Mouse (Mus musculus) heart, embryonic 14.5 days (tissue): ENCODE measurements around the gene Zfp472. TPM values are rescaled to one million over a fixed set of nuclear protein-coding genes. Genes with fewer than 3 reads are reported as not detected.

ENCODE experiments used
- ATAC-seq: fragments of 200-750 bp; cut with Nextera tagmentation; 2 replicates; pipeline ENCODE4 v1.8.0; 2017; ENCODE audit warnings: low read depth, moderate TSS enrichment; ENCODE audit not compliant: insufficient number of reproducible peaks, insufficient read depth, low FRiP score
- H3K27ac ChIP-seq, 2 experiments: fragments of 200-500 bp in 1 of 2; fragments of 300-500 bp in 1 of 2; sonication (generic) in 1 of 2; replicated peaks in 1 of 2; 2 replicates each; pipeline ENCODE4 v1.5.1; 2012 to 2014; ENCODE audit warnings: low read depth in 2 of 2, low read length in 2 of 2, control low read depth in 1 of 2, mild to moderate bottlenecking in 1 of 2, mixed read lengths in 1 of 2; ENCODE audit not compliant: control insufficient read depth in 1 of 2, insufficient read depth in 1 of 2
- H3K27me3 ChIP-seq: fragments of 300-500 bp; sonication (generic); 2 replicates; pipeline ENCODE4 v1.6.1; 2014; ENCODE audit warnings: mild to moderate bottlenecking, low read length, control low read depth; ENCODE audit not compliant: control insufficient read depth, insufficient read depth
- H3K36me3 ChIP-seq: fragments of 300-500 bp; sonication (generic); 2 replicates; pipeline ENCODE4 v1.6.1; 2014; ENCODE audit warnings: mild to moderate bottlenecking, control low read depth, low read length, mixed read lengths; ENCODE audit not compliant: control insufficient read depth, insufficient read depth
- H3K4me1 ChIP-seq, 2 experiments: fragments of 200-500 bp in 1 of 2; fragments of 300-500 bp in 1 of 2; sonication (generic) in 1 of 2; 2 replicates each; pipeline ENCODE4 v1.6.1; 2012 to 2014; ENCODE audit warnings: low read length in 2 of 2, control low read depth in 1 of 2, mixed read lengths in 1 of 2; ENCODE audit not compliant: control insufficient read depth in 2 of 2, insufficient read depth in 2 of 2
- H3K4me2 ChIP-seq: fragments of 300-500 bp; sonication (generic); 2 replicates; pipeline ENCODE4 v1.6.1; 2014; ENCODE audit warnings: mild to moderate bottlenecking, low read length
- H3K4me3 ChIP-seq, 2 experiments: fragments of 200-500 bp in 1 of 2; fragments of 300-500 bp in 1 of 2; sonication (generic) in 1 of 2; 2 replicates each; pipeline ENCODE4 v1.5.1; 2012 to 2014; ENCODE audit warnings: low read length in 2 of 2, mild to moderate bottlenecking in 2 of 2, control low read depth in 1 of 2, low read depth in 1 of 2, moderate library complexity in 1 of 2; ENCODE audit not compliant: control insufficient read depth in 1 of 2, insufficient read depth in 1 of 2
- H3K9ac ChIP-seq: fragments of 300-500 bp; sonication (generic); 2 replicates; pipeline ENCODE4 v1.6.1; 2014; ENCODE audit warnings: mild to moderate bottlenecking, low read length
- H3K9me3 ChIP-seq: fragments of 300-500 bp; sonication (generic); 2 replicates; pipeline ENCODE4 v1.6.1; 2016; ENCODE audit warnings: low read length, control low read depth; ENCODE audit not compliant: control insufficient read depth
- WGBS: fragments of 180-500 bp; shearing (Covaris S2); extraction: QIAGEN DNeasy Blood & Tissue Kit; methylation state at CpG from one replicate; pipeline ENCODE4 v1.1.7; 2014; 5-methylcytosine and 5-hydroxymethylcytosine counted together
- polyA plus RNA-seq: library from polyadenylated mRNA; unstranded; fragments of >200 nt; fragmentation: Nextera tagmentation; extraction: Ambion mirVana; gene quantifications from 2 replicates; pipeline ENCODE4 v1.2.1, GENCODE M21; 2014

Zfp472 gene
- polyA plus RNA-seq, 1 experiment from 2014 or later, result 5.0 TPM

DNA sequence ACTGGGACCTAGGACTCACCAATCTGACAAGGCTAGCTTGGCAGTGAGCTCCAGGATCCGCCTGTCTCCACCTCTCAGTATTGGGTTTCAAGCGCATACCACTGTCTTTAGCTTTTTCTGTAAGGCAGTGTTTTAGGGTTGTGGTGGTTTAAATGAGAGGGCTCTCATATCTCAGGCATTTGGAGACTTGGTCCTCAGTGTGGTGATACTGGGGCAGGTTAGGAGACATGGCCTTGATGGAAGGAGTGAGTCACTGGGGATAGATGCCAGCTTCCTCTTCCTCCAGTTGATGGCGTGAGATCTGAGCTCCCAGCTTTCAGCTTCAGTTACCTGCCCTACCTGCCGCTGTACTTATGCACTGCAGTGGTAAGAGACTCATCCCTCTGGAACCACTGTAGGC is 25.8 kb upstream of the Zfp472 start:
- ATAC-seq, result no peak
- Histone ChIP-seq H3K27ac (no peak overlapping the region), H3K4me1 (no peaks in the 10 kb centered on the region), H3K9ac (no peak overlapping the region), H3K9me3 (no peaks in the 10 kb centered on the region), H3K36me3 (no peaks in the 10 kb centered on the region), H3K4me2 (no peak overlapping the region), H3K27me3 (no peaks in the 10 kb centered on the region), H3K4me3 (no peak overlapping the region)
- WGBS, result 77% methylated on average over 4 of the region's 4 CpGs

GRCm38 (mm10) chr17:32943661-32944060 is 22.0 kb upstream of the Zfp472 start:
- WGBS, result 90% methylated on average over 3 of the region's 3 CpGs
- Histone ChIP-seq H3K36me3 (no peaks in the 10 kb centered on the region), H3K4me3 (no peak overlapping the region), H3K9me3 (no peaks in the 10 kb centered on the region), H3K4me1 (peaks cover 10 to 13% of the 10 kb centered on the region in 2 experiments), H3K4me2 (no peak overlapping the region), H3K27me3 (no peaks in the 10 kb centered on the region), H3K27ac (no peak overlapping the region), H3K9ac (no peak overlapping the region)
- no peak for ATAC-seq

GRCm38 (mm10) chr17:32944402-32945035 is 21.1 kb upstream of the Zfp472 start:
- no peak overlapping the region for H3K4me3 ChIP-seq
- no peak overlapping the region for H3K4me2 ChIP-seq
- ATAC-seq, result no peak
- no peaks in the 10 kb centered on the region for H3K36me3 ChIP-seq
- WGBS, result 70% methylated on average over 3 of the region's 3 CpGs
- no peak overlapping the region for H3K9ac ChIP-seq
- peaks cover 10 to 13% of the 10 kb centered on the region in 2 experiments for H3K4me1 ChIP-seq
- no peaks in the 10 kb centered on the region for H3K9me3 ChIP-seq
- no peak overlapping the region for H3K27ac ChIP-seq
- H3K27me3 ChIP-seq, result no peaks in the 10 kb centered on the region

DNA sequence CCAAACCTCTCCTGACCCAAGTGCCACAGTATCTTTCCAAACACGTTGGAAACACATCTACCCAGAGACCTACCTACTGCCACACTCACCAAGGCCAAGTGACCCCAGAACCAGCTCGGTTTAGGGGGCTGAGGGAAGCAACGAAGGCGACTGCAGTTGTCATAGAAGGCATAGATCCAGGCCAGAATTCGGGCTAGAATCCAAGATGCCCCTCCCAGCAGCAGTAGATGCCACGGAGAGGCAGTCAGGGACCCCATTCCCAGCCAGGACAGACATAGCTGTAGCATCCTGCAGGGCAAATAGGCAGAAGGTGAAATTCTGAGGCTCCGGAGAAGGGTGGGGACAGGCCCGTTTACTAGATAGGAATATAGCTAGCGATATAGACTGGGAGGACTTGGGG is 18.9 kb upstream of the Zfp472 start:
- H3K27me3 ChIP-seq, result no peaks in the 10 kb centered on the region
- H3K4me1 ChIP-seq, result peaks cover 10 to 13% of the 10 kb centered on the region in 2 experiments
- H3K4me2 ChIP-seq, result peak overlapping the region; percentile 92
- no peaks in the 10 kb centered on the region for H3K36me3 ChIP-seq
- H3K4me3 ChIP-seq, result peak overlapping the region; percentile 62 to 68
- ATAC-seq, result no peak; the same call in 1 of the 2 replicates
- no peaks in the 10 kb centered on the region for H3K9me3 ChIP-seq
- H3K27ac ChIP-seq, result peak overlapping the region; percentile 71
- peak overlapping the region; percentile 84 for H3K9ac ChIP-seq
- WGBS, result 47% methylated on average over 9 of the region's 9 CpGs

- Histone ChIP-seq H3K9ac (peak within 1 kb of the TSS; percentile 84), H3K36me3 (no peaks in the 10 kb centered on the region), H3K4me2 (peak within 1 kb of the TSS; percentile 92), H3K27ac (peak within 1 kb of the TSS; percentile 71), H3K27me3 (no peaks in the 10 kb centered on the region), H3K9me3 (no peaks in the 10 kb centered on the region), H3K4me3 (peak within 1 kb of the TSS; percentile 62 to 68), H3K4me1 (peaks cover 10 to 13% of the 10 kb centered on the region in 2 experiments)
- ATAC-seq, result peak; percentile 96
- WGBS, result 19% methylated on average over 12 of the region's 12 CpGs
Measured at GRCm38 (mm10) chr17:32947215-32947914, 18.2 kb upstream of the Zfp472 start, which contains the start of gene Cyp4f13. Gene Cyp4f13, minus strand, starts transcription at chr17:32947402.

DNA sequence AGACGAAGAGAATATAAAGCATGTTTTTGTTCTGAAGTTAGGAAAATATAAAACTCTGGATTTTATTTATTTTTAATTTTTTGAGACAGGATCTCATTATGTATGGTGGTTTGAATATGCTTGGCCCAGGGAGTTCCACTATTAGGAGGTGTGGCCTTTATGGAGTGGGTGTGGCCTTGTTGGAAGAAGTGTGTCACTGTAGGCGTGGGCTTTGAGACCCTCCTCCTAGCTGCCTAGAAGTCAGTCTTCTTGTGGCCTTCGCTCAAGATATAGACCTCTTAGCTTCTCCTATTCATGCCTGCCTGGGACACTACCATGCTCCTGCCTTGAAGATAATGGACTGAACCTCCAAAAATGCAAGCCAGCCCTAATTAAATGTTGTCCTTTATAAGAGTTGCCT is 15.5 kb upstream of the Zfp472 start:
- H3K9ac ChIP-seq, result no peak overlapping the region
- 82% methylated on average over 3 of the region's 3 CpGs for WGBS
- no peak overlapping the region for H3K4me2 ChIP-seq
- peaks cover 10 to 13% of the 10 kb centered on the region in 2 experiments for H3K4me1 ChIP-seq
- no peaks in the 10 kb centered on the region for H3K9me3 ChIP-seq
- no peaks in the 10 kb centered on the region for H3K36me3 ChIP-seq
- H3K27ac ChIP-seq, result no peak overlapping the region
- no peak for ATAC-seq
- no peaks in the 10 kb centered on the region for H3K27me3 ChIP-seq
- H3K4me3 ChIP-seq, result no peak overlapping the region

GRCm38 (mm10) chr17:32951006-32951405 is 14.6 kb upstream of the Zfp472 start:
- Histone ChIP-seq H3K27ac (no peak overlapping the region), H3K4me1 (peaks cover 10 to 13% of the 10 kb centered on the region in 2 experiments), H3K9me3 (no peaks in the 10 kb centered on the region), H3K36me3 (no peaks in the 10 kb centered on the region), H3K4me2 (no peak overlapping the region), H3K4me3 (no peak overlapping the region), H3K27me3 (no peaks in the 10 kb centered on the region), H3K9ac (no peak overlapping the region)
- 74% methylated on average over 11 of the region's 11 CpGs for WGBS
- no peak for ATAC-seq
